Mouse (Mus musculus): ENCODE data around the gene Ccdc58. TPM values are rescaled to one million over a fixed set of nuclear protein-coding genes. Genes with fewer than 3 reads are reported as not detected.
"Not testable (repeated sequence)": the region's sequence is repeated elsewhere in the genome, so short reads cannot be mapped to it uniquely, and the experiment has no call there.

The Ccdc58 gene
- polyA plus RNA-seq (2014; fragmentation: Nextera tagmentation; extraction: Ambion mirVana): 27.7 and 29.7 TPM in 2 replicates

- ATAC-seq (ENCODE audit: low FRiP score, low TSS enrichment) (peak; percentile 97), DNase-seq (peak; percentile 95)
- peak within 1 kb of the TSS; percentile 99 for H3K27ac ChIP-seq (replicated peaks; ENCODE audit: low read depth, low read length)
- H3K4me3 ChIP-seq (replicated peaks; ENCODE audit: low read depth, low read length): peak within 1 kb of the TSS; percentile 76
- H3K9me3 ChIP-seq (ENCODE audit: control insufficient read depth, low read length): no peaks in the 10 kb centered on the region
- no peaks in the 10 kb centered on the region for H3K36me3 ChIP-seq (ENCODE audit: control insufficient read depth, insufficient read depth, low read length)
- WGBS: under 1% methylated on average over 76 of the region's 81 CpGs
- H3K4me1 ChIP-seq (ENCODE audit: control insufficient read depth, insufficient read depth, low read length): peaks cover 21% of the 10 kb centered on the region
- peak within 1 kb of the TSS; percentile 83 for H3K4me2 ChIP-seq (ENCODE audit: low read length)
- no peaks in the 10 kb centered on the region for H3K27me3 ChIP-seq (ENCODE audit: control insufficient read depth, insufficient read depth, low read length)
- H3K9ac ChIP-seq (replicated peaks; ENCODE audit: low read length): peak within 1 kb of the TSS; percentile 84
Observed at GRCm38 (mm10) chr16:36071450-36072379, at the start of gene Ccdc58, which contains the start of gene Fam162a. Ccdc58 (plus strand) TSS chr16:36071685. Fam162a (minus strand) TSS chr16:36071594.

GRCm38 (mm10) chr16:36028120-36028519, 43.4 kb upstream of the Ccdc58 start:
- not testable (repeated sequence) for DNase-seq

GRCm38 (mm10) chr16:36040640-36041624, 30.6 kb upstream of the Ccdc58 start, which contains the start of gene Wdr5b:
Wdr5b (plus strand) TSS chr16:36041190.
- peak within 1 kb of the TSS; percentile 68 for H3K27ac ChIP-seq (replicated peaks; ENCODE audit: low read depth, low read length)
- WGBS: 4% methylated on average over 39 of the region's 39 CpGs
- H3K27me3 ChIP-seq (ENCODE audit: control insufficient read depth, insufficient read depth, low read length): no peaks in the 10 kb centered on the region
- peak; percentile 96 for ATAC-seq (ENCODE audit: low FRiP score, low TSS enrichment)
- H3K4me3 ChIP-seq (replicated peaks; ENCODE audit: low read depth, low read length): peak within 1 kb of the TSS; percentile 63
- peak within 1 kb of the TSS; percentile 68 for H3K9ac ChIP-seq (replicated peaks; ENCODE audit: low read length)
- peak; percentile 99 for DNase-seq
- H3K9me3 ChIP-seq (ENCODE audit: control insufficient read depth, low read length): no peaks in the 10 kb centered on the region
- peaks cover 19% of the 10 kb centered on the region for H3K4me1 ChIP-seq (ENCODE audit: control insufficient read depth, insufficient read depth, low read length)
- peak within 1 kb of the TSS; percentile 84 for H3K4me2 ChIP-seq (ENCODE audit: low read length)
- peaks cover 30% of the 10 kb centered on the region for H3K36me3 ChIP-seq (ENCODE audit: control insufficient read depth, insufficient read depth, low read length)

More at GRCm38 (mm10) chr16:36028120-36028519, 43.4 kb upstream of the Ccdc58 start:
- H3K4me3 ChIP-seq (replicated peaks; ENCODE audit: low read depth, low read length); H3K9ac ChIP-seq (replicated peaks; ENCODE audit: low read length); H3K4me2 ChIP-seq (ENCODE audit: low read length); H3K27me3 ChIP-seq (ENCODE audit: control insufficient read depth, insufficient read depth, low read length); H3K9me3 ChIP-seq (ENCODE audit: control insufficient read depth, low read length); H3K4me1 ChIP-seq (ENCODE audit: control insufficient read depth, insufficient read depth, low read length); H3K27ac ChIP-seq (replicated peaks; ENCODE audit: low read depth, low read length); ATAC-seq (ENCODE audit: low FRiP score, low TSS enrichment): not testable (repeated sequence)
- peaks cover 56% of the 10 kb centered on the region for H3K36me3 ChIP-seq (ENCODE audit: control insufficient read depth, insufficient read depth, low read length)
- WGBS: 85% methylated on average over 1 of the region's 2 CpGs

GRCm38 (mm10) chr16:36041625-36042020, 29.9 kb upstream of the Ccdc58 start:
- 34% methylated on average over 11 of the region's 11 CpGs for WGBS
- no peak for DNase-seq

GRCm38 (mm10) chr16:36043073-36043472, 28.4 kb upstream of the Ccdc58 start:
- no peak overlapping the region for H3K4me2 ChIP-seq (ENCODE audit: low read length)
- no peak overlapping the region for H3K9ac ChIP-seq (replicated peaks; ENCODE audit: low read length)
- no peak overlapping the region for H3K4me3 ChIP-seq (replicated peaks; ENCODE audit: low read depth, low read length)
- ATAC-seq (ENCODE audit: low FRiP score, low TSS enrichment) (no peak), DNase-seq (no peak)
- no peaks in the 10 kb centered on the region for H3K27me3 ChIP-seq (ENCODE audit: control insufficient read depth, insufficient read depth, low read length)
- no peaks in the 10 kb centered on the region for H3K9me3 ChIP-seq (ENCODE audit: control insufficient read depth, low read length)
- peaks cover 19% of the 10 kb centered on the region for H3K4me1 ChIP-seq (ENCODE audit: control insufficient read depth, insufficient read depth, low read length)
- H3K36me3 ChIP-seq (ENCODE audit: control insufficient read depth, insufficient read depth, low read length): peaks cover 42% of the 10 kb centered on the region
- 89% methylated on average over 10 of the region's 10 CpGs for WGBS
- H3K27ac ChIP-seq (replicated peaks; ENCODE audit: low read depth, low read length): no peak overlapping the region

More at GRCm38 (mm10) chr16:36041625-36042020, 29.9 kb upstream of the Ccdc58 start:
- Histone ChIP-seq H3K4me1 (ENCODE audit: control insufficient read depth, insufficient read depth, low read length) (peaks cover 19% of the 10 kb centered on the region), H3K9me3 (ENCODE audit: control insufficient read depth, low read length) (no peaks in the 10 kb centered on the region), H3K27ac (replicated peaks; ENCODE audit: low read depth, low read length) (peak overlapping the region; percentile 68), H3K36me3 (ENCODE audit: control insufficient read depth, insufficient read depth, low read length) (peaks cover 34% of the 10 kb centered on the region), H3K27me3 (ENCODE audit: control insufficient read depth, insufficient read depth, low read length) (no peaks in the 10 kb centered on the region), H3K9ac (replicated peaks; ENCODE audit: low read length) (peak overlapping the region; percentile 68), H3K4me2 (ENCODE audit: low read length) (peak overlapping the region; percentile 84), H3K4me3 (replicated peaks; ENCODE audit: low read depth, low read length) (peak overlapping the region; percentile 63)
- no peak; the same call in 1 of the 2 replicates for ATAC-seq (ENCODE audit: low FRiP score, low TSS enrichment)

- H3K9me3 ChIP-seq (ENCODE audit: control insufficient read depth, low read length): no peaks in the 10 kb centered on the region
- 90% methylated on average over 4 of the region's 4 CpGs for WGBS
- H3K27me3 ChIP-seq (ENCODE audit: control insufficient read depth, insufficient read depth, low read length): no peaks in the 10 kb centered on the region
- DNase-seq (no peak), ATAC-seq (ENCODE audit: low FRiP score, low TSS enrichment) (no peak)
- H3K4me1 ChIP-seq (ENCODE audit: control insufficient read depth, insufficient read depth, low read length): peaks cover 19% of the 10 kb centered on the region
- H3K36me3 ChIP-seq (ENCODE audit: control insufficient read depth, insufficient read depth, low read length): peaks cover 51% of the 10 kb centered on the region
- H3K9ac ChIP-seq (replicated peaks; ENCODE audit: low read length): no peak overlapping the region; the same call in 1 of the 2 replicates
- H3K27ac ChIP-seq (replicated peaks; ENCODE audit: low read depth, low read length): no peak overlapping the region
- H3K4me2 ChIP-seq (ENCODE audit: low read length): no peak overlapping the region
- H3K4me3 ChIP-seq (replicated peaks; ENCODE audit: low read depth, low read length): no peak overlapping the region
Observed at GRCm38 (mm10) chr16:36043964-36044363, 27.5 kb upstream of the Ccdc58 start.

- Histone ChIP-seq H3K27me3 (ENCODE audit: control insufficient read depth, insufficient read depth, low read length) (no peaks in the 10 kb centered on the region), H3K4me3 (replicated peaks; ENCODE audit: low read depth, low read length) (no peak overlapping the region), H3K36me3 (ENCODE audit: control insufficient read depth, insufficient read depth, low read length) (peaks cover 76% of the 10 kb centered on the region), H3K9ac (replicated peaks; ENCODE audit: low read length) (no peak overlapping the region), H3K4me1 (ENCODE audit: control insufficient read depth, insufficient read depth, low read length) (peaks cover 2% of the 10 kb centered on the region), H3K4me2 (ENCODE audit: low read length) (no peak overlapping the region), H3K27ac (replicated peaks; ENCODE audit: low read depth, low read length) (no peak overlapping the region), H3K9me3 (ENCODE audit: control insufficient read depth, low read length) (no peaks in the 10 kb centered on the region)
- WGBS: 90% methylated on average over 4 of the region's 4 CpGs
- DNase-seq: no peak
- no peak for ATAC-seq (ENCODE audit: low FRiP score, low TSS enrichment)
Observed at GRCm38 (mm10) chr16:36047538-36047937, 23.9 kb upstream of the Ccdc58 start.

- Histone ChIP-seq H3K4me2 (ENCODE audit: low read length) (no peak overlapping the region), H3K36me3 (ENCODE audit: control insufficient read depth, insufficient read depth, low read length) (peaks cover 47% of the 10 kb centered on the region), H3K9me3 (ENCODE audit: control insufficient read depth, low read length) (no peaks in the 10 kb centered on the region), H3K9ac (replicated peaks; ENCODE audit: low read length) (no peak overlapping the region), H3K4me3 (replicated peaks; ENCODE audit: low read depth, low read length) (no peak overlapping the region), H3K27ac (replicated peaks; ENCODE audit: low read depth, low read length) (no peak overlapping the region), H3K27me3 (ENCODE audit: control insufficient read depth, insufficient read depth, low read length) (no peaks in the 10 kb centered on the region), H3K4me1 (ENCODE audit: control insufficient read depth, insufficient read depth, low read length) (no peaks in the 10 kb centered on the region)
- ATAC-seq (ENCODE audit: low FRiP score, low TSS enrichment) (no peak), DNase-seq (no peak)
- WGBS: 96% methylated on average over 6 of the region's 6 CpGs
Observed at GRCm38 (mm10) chr16:36051491-36051890, 20.0 kb upstream of the Ccdc58 start.

Data from midbrain, embryonic 14.5 days (tissue).